Mouse (Mus musculus) B cell, adult 62 days (primary cell): ENCODE results near the gene Fam129c. TPM values are rescaled to one million over a fixed set of nuclear protein-coding genes. Genes with fewer than 3 reads are reported as not detected.

Experiments used
- total RNA-seq: library from RNA; stranded (reverse); gene quantifications from 4 replicates; pipeline ENCODE4 v1.2.4, GENCODE M21; 2023

The Fam129c gene
- total RNA-seq, result 102 to 133 TPM (median 110 TPM) in 4 replicates

DNA sequence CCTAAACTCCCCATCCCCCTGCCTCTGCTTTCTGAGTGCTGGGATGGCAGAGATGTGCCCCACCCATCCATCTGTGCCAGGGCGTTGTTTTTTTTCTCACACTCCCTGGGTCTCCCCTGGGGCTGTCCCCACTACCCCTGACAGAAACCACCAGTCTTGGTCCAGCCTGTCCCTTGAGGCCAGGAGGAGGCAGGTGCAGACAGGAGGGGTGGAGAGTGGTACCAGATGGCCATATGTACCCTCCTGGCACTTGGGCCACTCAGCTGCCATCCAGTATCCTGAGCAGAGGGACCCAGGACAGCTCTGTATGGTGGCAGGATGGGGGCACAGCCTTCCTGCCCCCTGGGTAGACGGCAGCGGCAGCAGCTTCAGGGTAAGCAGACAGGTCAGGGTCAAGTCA is at the start of gene Fam129c:
TSS of gene Fam129c (plus strand) at position 198 of the 400 bp plus-strand sequence.

DNA sequence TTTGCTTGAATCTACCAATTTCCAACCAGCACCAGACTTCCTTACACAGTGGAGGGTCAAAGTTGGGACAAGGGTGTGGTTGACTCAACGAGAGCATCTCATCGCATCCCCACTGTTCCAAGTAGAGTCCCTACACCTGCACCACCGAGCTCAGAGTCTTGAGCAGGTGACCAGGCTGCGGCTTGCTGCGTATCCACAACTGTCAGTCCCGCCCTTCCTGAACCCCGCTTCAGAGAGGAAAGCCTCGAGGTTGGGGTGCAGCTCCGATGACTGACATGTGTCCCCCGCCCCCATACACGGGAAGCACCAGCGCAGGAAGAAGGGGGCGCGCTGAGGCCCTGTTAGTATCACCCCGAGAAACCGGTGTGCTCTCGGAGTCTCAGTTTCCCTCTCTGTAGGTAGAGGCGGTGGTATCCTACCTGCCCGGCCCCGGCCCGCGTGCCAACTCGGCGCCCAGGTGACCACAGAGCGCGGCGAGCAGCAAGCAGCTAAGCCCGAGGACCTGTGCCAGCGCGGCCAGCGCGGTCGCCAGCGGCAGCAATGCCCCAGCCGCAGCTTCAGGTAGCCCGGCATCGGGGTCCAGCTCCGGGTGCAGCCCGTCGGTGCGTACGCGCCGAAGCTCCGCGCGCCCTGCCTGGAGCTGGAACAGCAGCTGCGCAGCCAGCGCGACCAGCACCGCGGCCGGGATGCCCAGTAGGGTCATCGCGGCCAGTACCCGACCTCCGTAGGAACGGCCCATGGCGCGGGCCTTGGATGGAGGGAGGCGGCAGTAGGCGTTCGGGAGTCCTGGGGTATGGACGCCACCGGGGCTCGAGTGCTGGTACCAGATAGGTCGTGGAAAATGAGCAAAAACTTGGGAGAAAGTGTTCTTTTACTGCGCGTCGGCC is 39.1 kb upstream of the Fam129c start, which contains the start of gene Tmem221:
TSS of gene Tmem221 (minus strand) at position 801 of the 887 bp plus-strand sequence.

DNA sequence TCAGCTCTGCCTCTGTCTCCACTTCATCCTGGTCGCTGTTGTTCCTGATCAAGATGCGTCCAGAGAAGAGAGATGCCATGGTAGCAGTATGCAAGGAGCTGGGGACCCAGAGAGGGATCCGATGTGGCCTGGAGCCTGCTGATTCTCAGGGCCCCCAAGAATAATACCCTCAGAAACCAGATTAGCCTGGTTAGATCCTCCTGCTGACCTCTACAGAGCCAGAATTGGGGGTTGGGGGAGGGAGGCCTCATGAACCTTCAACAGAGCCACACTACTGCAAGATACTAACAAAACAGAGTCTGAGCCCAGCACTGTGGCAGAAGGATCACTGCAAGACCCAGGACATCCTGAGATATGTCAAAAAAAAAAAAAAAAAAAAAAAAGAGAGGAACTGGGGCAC is 30.9 kb upstream of the Fam129c start, which contains the start of gene Nxnl1:
TSS of gene Nxnl1 (minus strand) at position 101 of the 400 bp plus-strand sequence.

DNA sequence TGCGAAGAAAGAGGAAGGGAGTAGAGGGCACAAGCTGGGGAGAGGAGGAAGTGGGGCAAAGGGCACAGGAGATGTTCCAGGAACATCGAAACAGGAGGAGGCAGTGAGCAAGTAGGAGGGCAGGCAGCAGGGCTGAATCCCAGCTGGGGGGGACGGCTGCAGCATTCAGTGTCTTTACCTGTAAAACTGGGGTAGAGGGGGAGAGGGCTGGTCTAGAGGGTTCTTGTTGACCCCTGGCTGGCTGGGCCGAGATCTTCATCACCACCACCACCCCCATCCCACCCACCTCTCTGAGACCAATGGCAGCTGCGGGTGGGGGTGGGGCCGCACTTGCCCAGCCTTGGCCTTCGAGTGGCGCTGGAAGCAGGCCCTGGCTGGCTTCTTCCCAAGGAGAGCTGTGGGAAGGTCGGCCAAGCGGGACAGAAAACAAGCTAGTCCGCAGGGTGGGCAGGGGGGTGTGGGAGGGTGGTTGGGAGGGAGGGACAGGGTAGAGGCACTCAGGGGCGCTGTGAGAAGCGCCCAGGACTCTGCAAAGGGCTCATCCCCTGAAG is 29.0 kb upstream of the Fam129c start, which contains the start of gene Slc27a1:
TSS of gene Slc27a1 (plus strand) at position 496 of the 551 bp plus-strand sequence.

DNA sequence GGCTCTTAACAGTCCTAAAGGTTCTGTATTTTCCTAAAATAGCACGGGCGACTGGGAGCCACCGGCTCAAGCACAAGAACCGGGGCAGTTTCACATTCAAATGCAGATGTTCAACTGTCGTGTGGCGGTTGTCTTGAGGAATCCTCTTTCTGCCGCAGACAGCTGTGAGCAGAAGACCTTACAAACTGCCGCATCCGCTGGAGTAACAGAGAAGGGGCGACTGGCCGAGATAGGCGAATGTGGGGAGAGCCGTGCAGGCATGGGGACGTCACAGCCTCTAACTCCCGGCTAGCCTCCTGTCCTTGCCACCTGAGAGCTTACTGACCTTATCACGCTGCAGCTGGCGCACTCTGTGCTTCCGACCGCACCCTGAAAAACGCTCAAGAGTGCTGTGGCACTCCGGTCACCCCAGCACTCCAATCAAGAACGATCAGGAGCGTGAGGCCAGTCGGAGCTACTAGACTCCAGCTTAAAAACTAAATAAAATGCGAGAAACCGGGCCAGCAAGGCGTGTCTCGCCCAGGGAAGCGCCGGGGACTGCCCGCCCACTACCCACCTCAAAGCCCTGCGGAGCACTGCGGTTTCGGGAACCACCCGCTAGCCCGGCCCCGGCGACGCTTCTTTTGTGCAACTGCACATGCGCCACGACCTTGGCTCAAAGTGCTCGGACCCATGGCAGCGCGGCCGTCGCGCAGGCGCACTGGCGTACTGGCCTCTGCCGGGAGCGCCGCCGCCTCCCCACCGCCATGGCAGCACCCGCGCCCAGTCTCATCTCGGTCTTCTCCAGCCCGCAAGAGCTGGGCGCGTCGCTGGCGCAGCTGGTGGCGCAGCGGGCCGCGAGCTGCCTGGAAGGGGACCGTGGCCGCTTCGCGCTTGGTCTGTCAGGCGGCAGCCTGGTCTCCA is 5.7 kb upstream of the Fam129c start, which contains the start of gene Pgls:
TSS of gene Pgls (plus strand) at position 706 of the 903 bp plus-strand sequence.

DNA sequence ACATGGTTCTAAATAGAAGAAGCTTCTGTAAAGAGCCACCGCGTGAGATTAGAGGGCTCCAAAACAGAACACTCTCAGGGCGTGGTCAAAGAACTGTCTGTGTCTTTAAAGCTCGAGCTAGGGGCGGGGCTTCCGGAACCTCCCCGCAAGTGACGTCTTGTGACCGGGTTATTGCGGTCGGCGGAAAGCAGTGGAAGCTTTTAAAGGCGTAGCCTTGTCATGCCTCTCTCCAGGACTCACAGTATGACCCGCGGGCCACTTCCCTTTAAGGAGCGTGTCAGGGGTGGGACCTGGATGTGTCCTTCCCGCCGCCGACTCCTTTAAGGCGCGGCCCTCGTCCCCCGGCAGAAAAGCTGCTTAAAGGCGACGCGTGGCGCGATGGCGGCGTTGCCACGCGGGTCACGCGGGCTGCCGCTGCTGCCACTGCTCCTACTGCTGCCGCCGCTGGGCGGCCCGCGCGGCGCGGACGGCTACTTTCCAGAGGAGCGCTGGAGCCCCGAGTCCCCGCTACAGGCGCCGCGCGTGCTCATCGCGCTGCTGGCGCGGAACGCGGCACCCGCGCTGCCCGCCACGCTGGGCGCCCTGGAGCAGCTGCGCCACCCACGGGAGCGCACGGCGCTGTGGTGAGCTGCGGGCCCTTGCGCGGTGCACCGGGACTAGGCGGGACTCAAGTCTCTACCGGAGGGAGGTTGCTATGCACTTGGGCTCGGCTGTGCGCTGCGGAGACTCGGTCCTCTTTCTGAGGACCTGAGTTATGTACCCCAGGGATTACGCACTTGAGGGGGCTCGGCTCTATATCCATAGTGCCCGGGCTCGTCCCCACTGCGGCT is 13.6 kb downstream of the Fam129c start, which contains the start of gene Colgalt1:
TSS of gene Colgalt1 (plus strand) at position 177 of the 830 bp plus-strand sequence.

Other genes with a start within 250 kb of the Fam129c start
- gene Use1, start 230.8 kb upstream of the Fam129c start, total RNA-seq, result 279 to 295 TPM (median 290 TPM) in 4 replicates
- gene Ocel1, start 226.3 kb upstream of the Fam129c start, total RNA-seq, result 16.4 to 24.5 TPM (median 23.0 TPM) in 4 replicates
- gene Nr2f6, start 215.7 kb upstream of the Fam129c start, total RNA-seq, result 12.5 to 15.7 TPM (median 13.8 TPM) in 4 replicates
- gene Ushbp1, start 201.8 kb upstream of the Fam129c start, total RNA-seq, result not detected in 4 replicates
- 86.1 to 104 TPM (median 93.2 TPM) in 4 replicates for gene Babam1, start 200.8 kb upstream of the Fam129c start, total RNA-seq
- 0.39 to 1.6 TPM (median 0.60 TPM) in 4 replicates for gene Ankle1, start 191.6 kb upstream of the Fam129c start, total RNA-seq
- gene Abhd8, start 134.0 kb upstream of the Fam129c start, total RNA-seq, result 12.0 to 14.3 TPM (median 12.5 TPM) in 4 replicates
- 28.3 to 38.5 TPM (median 35.1 TPM) in 4 replicates for gene Mrpl34, start 132.7 kb upstream of the Fam129c start, total RNA-seq
- gene Dda1, start 128.4 kb upstream of the Fam129c start, total RNA-seq, result 100 to 118 TPM (median 108 TPM) in 4 replicates
- gene Ano8, start 111.7 kb upstream of the Fam129c start, total RNA-seq, result 11.7 to 13.0 TPM (median 12.1 TPM) in 4 replicates
- 14.6 to 19.6 TPM (median 17.3 TPM) in 4 replicates for gene Gtpbp3, start 109.5 kb upstream of the Fam129c start, total RNA-seq
- gene Plvap, start 85.9 kb upstream of the Fam129c start, total RNA-seq, result 0.49 TPM in 1 of 4 replicates, not detected in the others
- not detected in 4 replicates for gene Ccdc194, start 71.9 kb upstream of the Fam129c start, total RNA-seq
- gene Bst2, start 60.2 kb upstream of the Fam129c start, total RNA-seq, result 22.0 to 39.0 TPM (median 26.1 TPM) in 4 replicates
- 33.7 to 43.0 TPM (median 40.6 TPM) in 4 replicates for gene Mvb12a, start 54.7 kb upstream of the Fam129c start, total RNA-seq
- not detected in 4 replicates for gene Tmem221, start 38.8 kb upstream of the Fam129c start, total RNA-seq
- gene Nxnl1, start 31.0 kb upstream of the Fam129c start, total RNA-seq, result not detected in 4 replicates
- 9.7 to 12.1 TPM (median 11.2 TPM) in 4 replicates for gene Slc27a1, start 28.8 kb upstream of the Fam129c start, total RNA-seq
- 96.6 to 107 TPM (median 102 TPM) in 4 replicates for gene Pgls, start 5.5 kb upstream of the Fam129c start, total RNA-seq
- 104 to 123 TPM (median 109 TPM) in 4 replicates for gene Colgalt1, start 13.3 kb downstream of the Fam129c start, total RNA-seq
- 0.09 to 0.33 TPM (median 0.21 TPM) in 3 of 4 replicates, not detected in the other for gene Unc13a, start 74.1 kb downstream of the Fam129c start, total RNA-seq
- gene Jak3, start 78.6 kb downstream of the Fam129c start, total RNA-seq, result 76.1 to 85.3 TPM (median 78.2 TPM) in 4 replicates
- gene Insl3, start 91.6 kb downstream of the Fam129c start, total RNA-seq, result 33.1 to 39.9 TPM (median 34.5 TPM) in 4 replicates
- gene B3gnt3, start 104.1 kb downstream of the Fam129c start, total RNA-seq, result 0.30 to 0.75 TPM (median 0.51 TPM) in 4 replicates
- gene Fcho1, start 128.1 kb downstream of the Fam129c start, total RNA-seq, result 170 to 194 TPM (median 172 TPM) in 4 replicates